Mouse (Mus musculus): Measurements from ENCODE around the gene Calhm5. TPM values are rescaled to one million over a fixed set of nuclear protein-coding genes. Genes with fewer than 3 reads are reported as not detected.

Gene Calhm5
- total RNA-seq, 4 experiments from 2014 or later, result 3.1 to 5.3 (median 3.9) TPM

DNA sequence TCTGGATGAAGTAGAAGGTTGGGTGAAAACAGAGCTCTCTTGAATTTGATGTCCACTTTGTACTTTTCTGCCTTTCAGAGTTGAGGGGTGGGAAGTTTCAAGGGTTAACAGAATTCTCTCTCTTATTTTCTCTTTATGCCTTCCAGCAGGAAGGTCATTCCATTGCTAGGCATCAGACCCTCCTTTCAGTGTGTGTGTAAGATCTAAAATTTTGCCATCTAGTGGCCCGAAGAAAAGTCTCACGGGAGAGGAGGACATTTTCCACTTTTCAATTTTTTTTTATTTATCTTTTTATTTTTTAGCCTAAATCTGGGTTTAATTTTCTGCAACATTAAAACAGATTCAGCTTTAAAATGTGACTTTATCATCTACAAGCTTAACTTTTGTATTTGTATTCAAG is 24.7 kb downstream of the Calhm5 start:
- DNase-seq (ENCODE audit: low spot score in 2 of 2), result no peak

DNA sequence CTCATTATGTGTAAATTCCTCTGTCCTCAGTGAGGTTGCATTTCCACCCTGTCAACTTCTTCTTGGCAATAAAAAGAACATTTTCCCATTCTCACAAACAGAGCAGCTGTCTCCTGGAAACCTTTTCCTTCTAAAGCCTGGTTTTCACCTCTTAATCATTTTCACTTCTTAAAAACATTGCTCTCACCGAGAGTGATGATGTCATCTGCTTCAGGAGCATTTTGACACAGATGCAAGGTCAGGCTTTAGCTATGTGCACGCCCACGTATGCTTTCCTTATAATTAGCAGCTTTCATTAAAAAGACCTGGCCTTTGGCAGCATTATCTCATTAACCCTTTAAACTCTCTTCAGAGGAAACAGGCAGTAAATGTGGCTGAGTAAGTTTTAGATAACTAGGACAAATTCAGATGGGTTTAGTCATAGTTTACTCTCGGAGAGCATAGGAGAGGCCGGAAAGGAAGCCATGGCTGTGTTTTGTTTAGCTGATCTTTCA is 25.3 kb downstream of the Calhm5 start:
- DNase-seq (ENCODE audit: low spot score in 2 of 2), result no peak

DNA sequence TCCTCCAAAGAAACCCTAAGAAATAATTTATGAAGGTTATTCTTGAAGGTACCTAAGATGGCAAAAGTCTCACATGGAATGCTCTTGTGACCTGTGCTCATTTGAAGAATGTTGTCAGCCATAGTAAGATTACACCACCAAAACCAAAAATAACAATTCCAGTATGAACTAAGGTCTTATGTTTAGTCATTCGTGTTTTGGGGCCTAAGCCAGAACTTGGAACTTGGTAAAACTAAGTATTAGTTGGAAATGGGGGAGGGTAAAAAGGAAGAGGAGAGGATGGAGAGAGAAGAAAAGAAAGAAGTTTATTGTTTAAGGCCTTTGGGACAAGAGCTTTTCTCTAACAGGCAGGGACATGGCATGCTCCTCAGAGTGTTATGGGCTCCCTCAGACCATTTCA is 26.7 kb downstream of the Calhm5 start:
- DNase-seq (ENCODE audit: low spot score in 2 of 2), result no peak

- DNase-seq (ENCODE audit: low spot score in 2 of 2), result no peak
These were observed 29.7 kb downstream of the Calhm5 start for GRCm38 (mm10) chr10:34066591-34066990.

DNA sequence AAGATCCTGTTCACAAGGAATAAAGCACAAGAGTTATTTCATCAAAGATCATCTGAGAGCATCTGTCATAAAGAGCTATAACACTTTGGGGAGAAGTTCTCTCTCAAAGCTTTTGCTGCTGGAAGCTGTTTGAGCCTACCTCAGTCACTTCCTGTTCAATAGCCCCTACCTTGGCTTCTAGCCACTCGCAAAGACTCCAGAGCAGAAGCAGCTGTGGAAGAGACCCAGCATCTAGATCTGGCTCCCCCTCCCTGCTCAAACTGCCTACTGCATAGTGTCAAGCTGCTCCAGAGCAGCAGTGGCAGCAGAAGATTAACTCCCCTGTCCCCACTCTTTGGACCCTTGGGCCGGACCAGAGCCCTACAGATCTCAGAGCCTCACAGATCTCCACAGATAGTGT is 42.3 kb downstream of the Calhm5 start:
- DNase-seq (ENCODE audit: low spot score in 2 of 2), result no peak

GRCm38 (mm10) chr10:34044210-34044609 is 52.1 kb downstream of the Calhm5 start, which contains the start of gene Calhm4:
Calhm4 (minus strand) TSS chr10:34044310.
- no peak for DNase-seq (ENCODE audit: low spot score in 2 of 2)

Other genes starting within 250 kb of the Calhm5 start
- not detected for gene Sult3a1, start 238.8 kb downstream of the Calhm5 start, total RNA-seq (2022)
- 1 to 10 TPM; 4.4 to 6.5 (median 5.9) TPM for gene Rsph4a, start 191.4 kb downstream of the Calhm5 start, total RNA-seq (2022)
- 10 to 100 TPM; 15.7 to 23.6 (median 17.9) TPM for gene Zup1, start 145.2 kb downstream of the Calhm5 start, total RNA-seq (2022)
- 100 to 1,000 TPM in 2 of 4 experiments, 10 to 100 TPM in 2; 91.2 to 114 (median 99.7) TPM for gene Rwdd1, start 76.9 kb downstream of the Calhm5 start, total RNA-seq (2022)
- not detected for gene Trappc3l, start 58.9 kb downstream of the Calhm5 start, total RNA-seq (2022)
- gene Calhm4, start 52.2 kb downstream of the Calhm5 start, total RNA-seq (2022), result under 1 TPM in 1 of 4 experiments, not detected in 3; 0.17 TPM
- 1 to 10 TPM in 2 of 4 experiments, under 1 TPM in 1, not detected in 1; 0.43 to 1.1 (median 1.0) TPM for gene Calhm6, start 31.5 kb upstream of the Calhm5 start, total RNA-seq (2022)
- gene Dse, start 111.2 kb upstream of the Calhm5 start, total RNA-seq (2022), result 10 to 100 TPM in 1 of 4 experiments, 1 to 10 TPM in 3; 8.0 to 10.5 (median 8.3) TPM
- gene Tspyl1, start 185.7 kb upstream of the Calhm5 start, total RNA-seq (2022), result 100 to 1,000 TPM; 158 to 178 (median 166) TPM
- 100 to 1,000 TPM; 349 to 398 (median 369) TPM for gene Tspyl4, start 200.9 kb upstream of the Calhm5 start, total RNA-seq (2022)

Measured in layer of hippocampus, adult 8-10 months (tissue).